Mouse (Mus musculus): ENCODE data around the gene Arhgef26.
A peak's percentile ranks its signal among the peaks of the same experiment; 100 is the strongest.

Gene Arhgef26

DNA sequence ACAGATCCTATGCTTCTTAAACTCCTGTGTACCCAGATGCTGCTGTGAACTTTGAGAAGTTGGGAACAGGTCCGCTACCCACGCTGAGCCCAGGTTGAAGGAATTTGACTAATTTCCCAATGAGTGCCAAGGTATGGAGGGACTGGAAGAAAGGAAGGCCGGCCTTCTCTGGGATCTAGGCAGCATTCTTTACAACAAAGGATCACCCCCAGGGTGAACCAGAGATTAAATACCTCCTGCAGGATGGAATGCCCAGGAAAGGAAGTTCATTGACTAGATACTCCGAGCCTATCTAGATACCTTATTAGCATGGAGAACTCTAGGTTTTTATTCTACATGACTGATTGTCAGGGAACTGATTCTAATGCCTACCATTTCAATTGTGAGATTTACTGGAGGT lies 114.8 kb downstream of the Arhgef26 start:
- no peak for DNase-seq

DNA sequence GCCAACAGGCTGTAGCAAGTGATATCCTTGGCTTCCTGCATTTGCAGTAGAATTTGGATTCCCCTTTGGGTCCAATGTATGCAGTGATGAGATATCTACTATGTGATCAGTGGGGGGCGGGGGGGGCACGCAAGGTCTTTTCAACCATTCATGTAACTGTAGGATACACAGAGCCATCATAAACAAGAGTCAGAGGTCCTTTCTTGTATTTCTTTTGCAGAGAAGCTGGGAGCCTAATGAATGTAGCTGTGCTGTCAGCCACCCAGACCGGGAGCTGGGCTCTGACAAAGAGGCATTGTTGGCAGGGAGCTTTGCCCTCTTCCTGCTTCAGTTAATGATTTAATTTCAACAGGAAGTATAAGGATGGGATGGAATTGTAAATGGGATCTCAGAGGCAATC lies 116.0 kb downstream of the Arhgef26 start:
- DNase-seq, result no peak

DNA sequence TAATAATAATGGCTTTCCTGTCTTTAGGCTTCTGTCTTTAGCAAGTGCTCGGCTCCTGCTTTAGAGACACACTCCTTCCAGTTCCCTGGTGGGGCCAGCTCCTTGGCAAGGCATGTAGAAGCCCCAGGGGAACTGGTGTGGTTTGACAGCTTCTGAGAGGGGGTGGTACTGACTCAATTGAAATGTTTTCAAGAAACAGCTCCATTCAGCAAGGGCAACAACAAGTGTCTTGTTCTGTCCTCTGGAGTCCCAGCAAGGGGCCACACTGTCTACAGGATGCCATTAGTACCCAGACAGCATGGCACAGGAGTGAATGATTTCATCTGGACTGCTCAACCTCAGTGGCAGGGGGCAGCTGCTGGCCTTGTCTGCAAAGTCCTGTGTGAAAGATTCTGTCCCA lies 117.7 kb downstream of the Arhgef26 start:
- no peak for DNase-seq

DNA sequence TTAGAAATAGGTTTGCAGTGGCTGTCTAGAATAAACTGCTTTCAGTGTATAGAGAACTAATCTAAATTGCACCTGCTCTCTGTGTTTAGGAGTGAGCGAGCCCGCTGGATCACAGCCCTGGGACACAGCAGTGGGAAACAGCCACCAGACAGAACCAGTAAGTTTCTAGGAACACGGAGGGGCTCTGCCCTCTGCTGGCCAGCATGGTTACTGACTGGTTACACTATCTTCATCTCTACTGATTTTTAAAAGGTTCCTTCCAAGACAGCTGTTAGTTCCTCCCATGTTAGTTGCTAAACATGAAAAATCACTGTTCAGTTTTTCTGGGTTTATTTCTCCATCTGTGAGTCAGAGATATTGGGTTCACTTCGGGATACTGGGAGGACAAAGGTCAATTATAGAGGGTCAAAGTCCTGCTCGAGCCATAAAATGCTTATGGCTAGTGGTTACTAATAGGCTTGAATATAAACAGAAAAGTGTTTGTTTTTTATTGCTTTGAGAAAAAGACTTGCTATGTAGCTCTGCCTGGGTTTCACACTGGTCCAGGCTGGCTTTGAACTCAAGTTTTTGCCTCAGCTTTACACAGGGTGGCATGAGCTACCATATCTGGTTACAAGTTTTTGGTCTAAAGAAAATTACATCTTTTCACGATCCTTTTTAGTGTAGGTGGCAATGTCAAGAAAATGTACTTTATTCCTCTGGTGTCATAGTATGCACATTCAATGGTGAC lies 120.3 kb downstream of the Arhgef26 start:
- DNase-seq, result peak; percentile 84 to 88

GRCm38 (mm10) chr3:62459483-62459882 lies 121.3 kb downstream of the Arhgef26 start:
- no peak for DNase-seq

- DNase-seq, result no peak
These were observed 126.1 kb downstream of the Arhgef26 start for GRCm38 (mm10) chr3:62464276-62464675.

GRCm38 (mm10) chr3:62470179-62470578 lies 132.0 kb downstream of the Arhgef26 start:
- DNase-seq, result no peak

DNA sequence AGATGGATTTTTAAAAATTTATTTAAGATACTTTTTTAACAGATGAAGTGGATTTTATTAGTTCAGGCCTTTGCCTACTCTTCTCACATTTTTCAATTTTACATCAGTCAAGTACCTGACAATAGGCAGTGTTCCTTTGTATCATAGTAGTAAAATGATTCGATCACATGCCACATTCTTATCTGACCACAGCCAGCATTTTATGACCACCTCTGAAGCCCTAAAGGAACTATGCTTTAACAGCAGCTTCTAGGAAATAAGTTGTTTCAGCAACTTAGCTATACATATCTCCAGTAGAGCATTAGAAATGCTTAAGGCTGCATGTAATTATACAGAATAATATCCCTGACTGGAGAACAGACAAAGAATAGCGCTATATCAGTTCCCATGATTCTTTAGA lies 146.2 kb downstream of the Arhgef26 start:
- no peak for DNase-seq

- no peak for DNase-seq
These were observed 154.4 kb downstream of the Arhgef26 start for GRCm38 (mm10) chr3:62492568-62492967.

- no peak for DNase-seq
These were observed 161.2 kb downstream of the Arhgef26 start for GRCm38 (mm10) chr3:62499327-62499726.

DNA sequence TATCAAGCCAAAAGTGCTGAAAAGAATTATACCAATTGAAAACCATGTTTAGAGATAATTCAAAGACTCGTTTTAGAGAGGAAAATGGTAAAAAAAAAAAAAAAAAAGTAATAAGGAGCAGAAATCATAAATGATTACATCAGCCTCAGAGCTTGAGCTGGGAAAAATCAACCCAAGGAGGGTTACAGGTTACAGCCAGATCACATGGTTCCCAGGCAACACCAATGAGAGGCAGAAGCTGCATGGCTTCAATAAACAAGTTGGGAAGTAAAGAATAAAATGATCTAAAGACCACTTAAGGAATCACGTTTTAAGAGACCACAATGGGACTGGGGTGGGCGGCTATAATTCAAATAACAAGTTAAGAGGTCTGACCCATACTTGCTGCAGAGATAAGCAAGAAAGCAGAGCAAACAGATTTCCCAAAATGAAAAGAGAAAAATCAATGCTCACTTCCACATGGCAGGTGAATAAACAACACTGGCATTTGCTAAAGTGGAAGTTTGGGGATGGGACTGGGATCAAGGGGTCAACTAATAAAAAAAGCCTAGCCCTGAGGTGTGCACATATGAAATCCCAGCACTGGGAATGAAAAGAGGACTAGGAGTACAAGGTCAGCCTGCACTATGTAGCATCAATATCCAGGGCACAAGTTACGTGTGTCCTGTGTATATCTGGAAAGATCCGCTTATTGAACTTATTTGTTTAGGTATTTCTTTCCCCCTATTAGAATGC lies 167.2 kb downstream of the Arhgef26 start:
- no peak for DNase-seq

- DNase-seq, result peak; percentile 99
These were observed 168.5 kb downstream of the Arhgef26 start, which contains the start of gene Dhx36 for GRCm38 (mm10) chr3:62506488-62507205. Gene Dhx36, minus strand, starts transcription at chr3:62507004.

GRCm38 (mm10) chr3:62507206-62507647 lies 169.1 kb downstream of the Arhgef26 start:
- DNase-seq, result no peak

All from kidney, postnatal 4 days (tissue).